Mouse (Mus musculus) ES-Bruce4 (cell line): ENCODE measurements at regions not wholly inside any gene's neighbourhood (a gene's known extent, or its start where the extent isn't known, plus 50 kb on each side); places are given as distances from the start of the nearest gene placed in this dataset.

ENCODE experiments used
- CTCF ChIP-seq: IDR thresholded peaks from one replicate; pipeline ENCODE4 v1.8.1; 2011; ENCODE audit warnings: low read depth, low read length
- EP300 ChIP-seq: IDR thresholded peaks from 2 replicates; pipeline ENCODE4 v1.6.1; 2011; ENCODE audit warnings: low read depth, low read length; ENCODE audit not compliant: insufficient read depth

GRCm38 (mm10) chr7:129897511-129897910 lies 305.8 kb downstream of the Wdr11 start:
- no peak for TF ChIP-seq CTCF
- no peak for TF ChIP-seq EP300
